ENCODE assay signal across 10 mouse cellular contexts in the genomic region with DNA sequence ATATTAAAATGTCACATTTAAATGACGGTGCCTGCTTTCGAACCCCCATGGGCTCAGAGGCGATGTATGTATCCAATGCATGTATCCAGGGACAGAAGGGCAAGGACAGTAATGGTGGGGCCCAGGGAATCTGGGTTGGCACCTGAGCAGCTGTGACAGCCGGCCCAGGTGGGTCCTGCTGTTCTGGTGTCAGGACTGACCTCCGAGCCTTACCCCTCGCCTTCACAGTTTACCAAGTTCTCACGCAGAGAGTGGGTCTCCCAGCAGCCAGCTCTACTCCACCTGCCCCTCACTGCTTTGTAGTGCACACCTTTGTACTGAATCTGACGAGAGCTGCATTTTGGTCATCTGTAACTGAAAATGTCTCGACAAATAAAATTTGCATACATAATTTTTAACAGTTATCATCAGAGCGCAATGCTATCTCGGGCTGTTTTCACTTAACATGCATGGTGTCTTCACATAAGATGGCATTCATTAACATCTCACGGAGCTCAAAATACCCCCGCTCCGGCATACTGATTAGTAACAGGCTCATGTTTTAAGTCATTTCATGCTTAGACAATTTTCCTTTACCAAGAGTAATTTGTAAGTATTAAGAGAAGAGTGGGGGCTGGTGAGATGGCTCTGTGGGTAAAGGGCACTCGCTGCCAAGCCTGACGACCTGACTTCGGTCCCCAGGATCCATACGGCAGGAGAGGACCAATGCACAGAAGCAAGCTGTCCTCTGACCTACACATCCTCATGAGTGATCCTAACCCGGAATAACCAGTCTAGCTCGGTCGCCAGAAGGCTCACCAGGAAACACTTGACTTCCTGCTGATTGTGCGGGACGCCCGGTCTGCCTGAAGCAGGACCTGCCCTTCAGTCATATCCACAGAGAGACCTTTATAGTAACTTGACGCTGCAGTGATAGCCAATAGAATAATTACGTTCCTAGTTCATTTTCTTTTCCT.
A peak's percentile ranks its signal among the peaks of the same experiment; 100 is the strongest.
DNase-seq lines count a peak whose midpoint lies in the region; ATAC-seq and TF ChIP-seq lines count a peak whose summit lies in the region.
"Had no signal": no experiment of that assay in that cellular context is flagged by ENCODE, and none has a peak within 500 bp of the region (broad histone marks: within the 10 kb centered on the region; RNA-seq: fewer than 3 reads in every experiment).

No protein-coding gene starts in this region.

- no peak for TF ChIP-seq EP300 in lung, postnatal 0 days (IDR thresholded peaks at IDR 0.05)

- WGBS in cerebellum, adult 2 months = 61% methylated on average over 26 of the region's 26 CpGs
- WGBS in lung, postnatal 0 days = 64% methylated on average over 26 of the region's 26 CpGs
- WGBS in lung, adult 2 months = 62% methylated on average over 26 of the region's 26 CpGs
- WGBS in intestine, embryonic 16.5 days = 79% methylated on average over 26 of the region's 26 CpGs
- 78% methylated on average over 26 of the region's 26 CpGs for WGBS in midbrain, postnatal 0 days
- WGBS in thymus, adult 2 months = 79% methylated on average over 26 of the region's 26 CpGs

- H3K4me1 ChIP-seq in cerebellum, adult 2 months (ENCODE audit: control insufficient read depth, insufficient read depth, low read length) = peaks cover 9% of the 10 kb centered on the region
- peaks cover 7% of the 10 kb centered on the region; the same call in 1 of the 2 replicates for H3K4me1 ChIP-seq in lung, postnatal 0 days (ENCODE audit: insufficient read depth, low read depth, low read length)
- no peaks in the 10 kb centered on the region for H3K4me1 ChIP-seq in lung, adult 2 months (ENCODE audit: control insufficient read depth, insufficient read depth, low read length)
- H3K4me1 ChIP-seq in intestine, embryonic 16.5 days (ENCODE audit: control insufficient read depth, insufficient read depth, low read length) = peaks cover 10% of the 10 kb centered on the region; the same call in 1 of the 2 replicates
- H3K4me1 ChIP-seq in midbrain, postnatal 0 days (ENCODE audit: insufficient read depth, low read length) = no peaks in the 10 kb centered on the region
- peaks cover 2% of the 10 kb centered on the region; the same call in 1 of the 2 replicates for H3K4me1 ChIP-seq in thymus, adult 2 months (replicated peaks; ENCODE audit: control insufficient read depth, insufficient read depth, low read length)

- no peak overlapping the region for H3K9ac ChIP-seq in lung, postnatal 0 days (replicated peaks; ENCODE audit: low read depth)
- H3K9ac ChIP-seq in intestine, embryonic 16.5 days (ENCODE audit: low read depth, low read length) = no peak overlapping the region
- no peak overlapping the region for H3K9ac ChIP-seq in midbrain, postnatal 0 days (replicated peaks; ENCODE audit: low read length, poor library complexity, severe bottlenecking)

- no peaks in the 10 kb centered on the region for H3K9me3 ChIP-seq in lung, postnatal 0 days (ENCODE audit: low read length)
- no peaks in the 10 kb centered on the region for H3K9me3 ChIP-seq in intestine, embryonic 16.5 days (ENCODE audit: control insufficient read depth, low read length)
- no peaks in the 10 kb centered on the region for H3K9me3 ChIP-seq in midbrain, postnatal 0 days (ENCODE audit: low read length)

- H3K4me3 ChIP-seq in cerebellum, adult 2 months (replicated peaks; ENCODE audit: insufficient read depth, low read depth, low read length) = no peak overlapping the region
- no peak overlapping the region for H3K4me3 ChIP-seq in lung, postnatal 0 days (ENCODE audit: low read depth, low read length)
- no peak overlapping the region for H3K4me3 ChIP-seq in lung, adult 2 months (replicated peaks; ENCODE audit: extremely low read depth, low read depth, low read length)
- no peak overlapping the region for H3K4me3 ChIP-seq in intestine, embryonic 16.5 days (ENCODE audit: low read length)
- no peak overlapping the region for H3K4me3 ChIP-seq in midbrain, postnatal 0 days (ENCODE audit: low read depth, low read length)
- H3K4me3 ChIP-seq in thymus, adult 2 months (ENCODE audit: control insufficient read depth, insufficient read depth, low read length) = no peak overlapping the region

- H3K4me2 ChIP-seq in lung, postnatal 0 days (replicated peaks; ENCODE audit: low read depth, low read length) = no peak overlapping the region
- H3K4me2 ChIP-seq in intestine, embryonic 16.5 days (ENCODE audit: low read depth, low read length) = no peak overlapping the region
- H3K4me2 ChIP-seq in midbrain, postnatal 0 days (ENCODE audit: low read depth, low read length, poor library complexity, severe bottlenecking) = no peak overlapping the region

- 0 out of 2 replicates have a peak, but pooled peaks have one; percentile 33 for ATAC-seq in cerebellum, adult (ENCODE audit: insufficient number of reproducible peaks, low FRiP score, low TSS enrichment)
- peak; percentile 66; the same call in 1 of the 2 replicates for ATAC-seq in lung, postnatal 0 days
- ATAC-seq in intestine, embryonic 16.5 days = peak; percentile 85
- ATAC-seq in midbrain, postnatal 0 days (ENCODE audit: low FRiP score) = 0 out of 2 replicates have a peak, but pooled peaks have one; percentile 23
- ATAC-seq: inflammation-experienced regulatory T-cells, adult 6 months had no signal

- no peaks in the 10 kb centered on the region for H3K27me3 ChIP-seq in cerebellum, adult 2 months (ENCODE audit: control insufficient read depth, insufficient read depth, low read length)
- no peaks in the 10 kb centered on the region for H3K27me3 ChIP-seq in lung, postnatal 0 days (replicated peaks; ENCODE audit: insufficient read depth, low read length)
- H3K27me3 ChIP-seq in intestine, embryonic 16.5 days (replicated peaks; ENCODE audit: control insufficient read depth, insufficient read depth, low read length) = no peaks in the 10 kb centered on the region
- H3K27me3 ChIP-seq in midbrain, postnatal 0 days (ENCODE audit: insufficient read depth, low read length) = no peaks in the 10 kb centered on the region
- no peaks in the 10 kb centered on the region for H3K27me3 ChIP-seq in thymus, adult 2 months (ENCODE audit: control insufficient read depth, insufficient read depth, low read length)

- no peak for TF ChIP-seq CTCF in cerebellum, adult 2 months (IDR thresholded peaks at IDR 0.05; ENCODE audit: borderline replicate concordance, insufficient read depth, low read depth, low read length)
- TF ChIP-seq CTCF in lung, postnatal 0 days (IDR thresholded peaks at IDR 0.05) = no peak
- TF ChIP-seq CTCF in lung, adult 2 months (IDR thresholded peaks at IDR 0.05; ENCODE audit: insufficient read depth, low read length) = no peak
- no peak for TF ChIP-seq CTCF in midbrain, postnatal 0 days (IDR thresholded peaks at IDR 0.05)
- TF ChIP-seq CTCF in thymus, adult 2 months (IDR thresholded peaks at IDR 0.05; ENCODE audit: borderline replicate concordance, control insufficient read depth, extremely low read depth, insufficient read depth, low read length, poor library complexity) = no peak

- no peak for TF ChIP-seq POLR2A in cerebellum, adult 2 months (IDR thresholded peaks at IDR 0.05; ENCODE audit: borderline replicate concordance, insufficient read depth, low read length)
- no peak for TF ChIP-seq POLR2A in lung, adult 2 months (IDR thresholded peaks at IDR 0.05; ENCODE audit: borderline replicate concordance, extremely low read depth, low read depth, low read length)
- TF ChIP-seq POLR2A in thymus, adult 2 months (IDR thresholded peaks at IDR 0.05; ENCODE audit: control insufficient read depth, extremely low read depth, insufficient read depth, low read length, poor library complexity) = no peak

- H3K36me3 ChIP-seq in lung, postnatal 0 days (ENCODE audit: insufficient read depth, low read length) = 0 out of 2 replicates have a peak, but pooled peaks cover 3% of the 10 kb centered on the region
- H3K36me3 ChIP-seq in intestine, embryonic 16.5 days (ENCODE audit: control insufficient read depth, insufficient read depth, low read length) = peaks cover 3% of the 10 kb centered on the region; the same call in 1 of the 2 replicates
- H3K36me3 ChIP-seq in midbrain, postnatal 0 days (ENCODE audit: insufficient read depth, low read length) = peaks cover 9% of the 10 kb centered on the region; the same call in 1 of the 2 replicates
- peaks cover 6% of the 10 kb centered on the region; the same call in 1 of the 2 replicates for H3K36me3 ChIP-seq in thymus, adult 2 months (ENCODE audit: control insufficient read depth, insufficient read depth, low read length)

- no peak overlapping the region for H3K27ac ChIP-seq in cerebellum, adult 2 months (ENCODE audit: insufficient read depth, low read length)
- H3K27ac ChIP-seq in lung, postnatal 0 days (ENCODE audit: low read length) = no peak overlapping the region
- H3K27ac ChIP-seq in intestine, embryonic 16.5 days (ENCODE audit: low read length) = 0 out of 2 replicates have a peak overlapping the region, but pooled peaks have one; percentile 23
- no peak overlapping the region for H3K27ac ChIP-seq in midbrain, postnatal 0 days (ENCODE audit: low read depth, low read length)
- H3K27ac ChIP-seq in thymus, adult 2 months (ENCODE audit: control insufficient read depth, insufficient read depth, low read length) = no peak overlapping the region

- no peak for DNase-seq in cerebellum, adult 2 months
- peak; percentile 56 for DNase-seq in lung, postnatal 0 days (ENCODE audit: low spot score)
- DNase-seq in lung, adult 2 months = no peak
- no peak for DNase-seq in midbrain, postnatal 0 days (ENCODE audit: low spot score)
- no peak for DNase-seq in layer of hippocampus, postnatal 25 days (ENCODE audit: extremely low spot score in 1 of 2, low spot score in 1 of 2)
- DNase-seq in thymus, adult 2 months = no peak
- DNase-seq: cerebellum, postnatal 36 days had no signal

Comparison
In these comparisons a context has a peak if more than half of its experiments do, and no peak if none do; other contexts are left out.
1. ATAC-seq: peak in every context shown above with its lines; median percentile 85 in intestine, embryonic 16.5 days; 66 in lung, postnatal 0 days; 33 in cerebellum, adult; 23 in midbrain, postnatal 0 days.